Mouse (Mus musculus) hindbrain, embryonic 10.5 days (tissue): ENCODE measurements around the gene Ldlrad3. TPM values are rescaled to one million over a fixed set of nuclear protein-coding genes. Genes with fewer than 3 reads are reported as not detected.

Experiments
- DNase-seq: peaks from one replicate; pipeline ENCODE4 v3.0.0-alpha.2; 2017; ENCODE audit warnings: low spot score
- H3K27ac ChIP-seq: fragments of 300-500 bp; sonication (generic); 2 replicates; pipeline ENCODE4 v1.5.1; 2016; ENCODE audit warnings: mild to moderate bottlenecking, moderate library complexity
- H3K27me3 ChIP-seq: fragments of 300-500 bp; sonication (generic); 2 replicates; pipeline ENCODE4 v1.6.1; 2016; ENCODE audit warnings: mild to moderate bottlenecking; ENCODE audit not compliant: poor library complexity, insufficient read depth, severe bottlenecking
- H3K36me3 ChIP-seq: fragments of 300-500 bp; sonication (generic); 2 replicates; pipeline ENCODE4 v1.6.1; 2016; ENCODE audit warnings: mild to moderate bottlenecking, moderate library complexity
- H3K4me1 ChIP-seq: fragments of 300-500 bp; sonication (generic); replicated peaks from 2 replicates; pipeline ENCODE4 v1.6.1; 2016; ENCODE audit warnings: mild to moderate bottlenecking
- H3K4me3 ChIP-seq: fragments of 300-500 bp; sonication (generic); 2 replicates; pipeline ENCODE4 v1.5.1; 2016; ENCODE audit warnings: mild to moderate bottlenecking, moderate library complexity
- H3K9me3 ChIP-seq: fragments of 300-500 bp; sonication (generic); 2 replicates; pipeline ENCODE4 v1.6.1; 2016; ENCODE audit warnings: mild to moderate bottlenecking, moderate library complexity
- WGBS: fragments of 180-500 bp; shearing (Covaris S2); methylation state at CpG from one replicate; pipeline ENCODE4 v1.1.7; 2016; 5-methylcytosine and 5-hydroxymethylcytosine counted together
- polyA plus RNA-seq: library from polyadenylated mRNA; unstranded; fragments of >200 nt; fragmentation: Nextera tagmentation; extraction: Ambion mirVana; gene quantifications from 2 replicates; pipeline ENCODE4 v1.2.1, GENCODE M21; 2016

The Ldlrad3 gene
- polyA plus RNA-seq, 1 experiment from 2014 or later = 55.9 TPM

DNA sequence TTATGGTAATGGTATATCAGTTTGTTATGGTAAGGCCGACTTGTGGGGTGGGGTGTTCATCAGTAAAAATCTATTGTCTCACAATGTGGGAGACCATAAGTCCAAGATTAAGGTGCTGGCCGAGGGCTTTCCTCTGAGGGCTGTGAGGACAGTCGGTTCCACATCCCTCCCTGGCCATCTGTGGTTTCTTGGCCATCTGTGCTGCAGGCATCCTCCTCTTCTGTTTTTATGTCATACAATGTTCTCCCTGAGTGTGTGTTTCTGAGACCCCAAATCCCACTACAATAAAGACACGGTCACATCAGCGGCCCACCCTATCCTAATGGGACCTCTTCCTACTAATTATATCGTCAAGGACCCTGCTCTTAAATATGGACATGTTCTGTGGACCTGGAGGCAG lies 133.8 kb downstream of the Ldlrad3 start:
- Histone ChIP-seq H3K36me3 (peaks cover 37% of the 10 kb centered on the region), H3K4me3 (no peak overlapping the region), H3K27me3 (no peaks in the 10 kb centered on the region), H3K4me1 (peaks cover 42% of the 10 kb centered on the region), H3K27ac (no peak overlapping the region), H3K9me3 (no peaks in the 10 kb centered on the region)
- WGBS = 89% methylated on average over 6 of the region's 6 CpGs
- DNase-seq = no peak

DNA sequence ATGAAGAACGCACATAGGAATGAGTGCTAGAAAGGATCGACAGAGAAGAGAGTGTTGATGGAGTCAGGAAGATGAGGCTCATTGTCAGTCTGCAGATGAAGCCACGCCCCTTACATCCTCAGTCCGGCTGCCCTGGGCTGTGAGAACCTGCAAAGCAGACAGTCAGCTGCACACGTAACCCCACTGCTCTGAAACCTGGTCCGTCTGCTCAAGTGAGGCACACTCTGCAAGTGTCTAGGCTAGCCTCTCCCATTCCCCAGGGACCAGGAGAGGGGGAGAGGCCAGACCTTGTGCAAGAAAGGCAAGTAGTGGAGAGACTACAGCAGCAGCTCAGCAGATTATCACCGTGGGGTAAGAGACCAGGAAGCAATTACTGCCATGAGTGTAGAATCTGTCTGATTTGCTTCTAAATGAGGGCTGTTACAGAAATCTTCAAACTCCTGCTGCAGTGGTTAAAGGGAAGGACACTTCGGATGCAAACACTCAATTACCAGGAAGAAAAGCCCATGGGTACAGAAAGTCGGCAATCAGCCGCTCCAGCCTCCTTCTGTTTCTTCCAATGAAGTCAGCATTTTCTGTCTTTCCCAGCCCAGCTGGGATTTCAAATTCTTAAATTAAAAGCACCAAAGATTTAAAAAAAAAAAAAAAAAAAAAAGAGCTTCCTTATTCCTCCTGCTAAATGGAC lies 136.2 kb downstream of the Ldlrad3 start:
- no peaks in the 10 kb centered on the region for H3K27me3 ChIP-seq
- peak overlapping the region; percentile 66; the same call in 1 of the 2 replicates for H3K27ac ChIP-seq
- no peak overlapping the region for H3K4me3 ChIP-seq
- 74% methylated on average over 10 of the region's 10 CpGs for WGBS
- no peaks in the 10 kb centered on the region for H3K9me3 ChIP-seq
- peaks cover 42% of the 10 kb centered on the region for H3K4me1 ChIP-seq
- DNase-seq = no peak
- peaks cover 26% of the 10 kb centered on the region for H3K36me3 ChIP-seq

DNA sequence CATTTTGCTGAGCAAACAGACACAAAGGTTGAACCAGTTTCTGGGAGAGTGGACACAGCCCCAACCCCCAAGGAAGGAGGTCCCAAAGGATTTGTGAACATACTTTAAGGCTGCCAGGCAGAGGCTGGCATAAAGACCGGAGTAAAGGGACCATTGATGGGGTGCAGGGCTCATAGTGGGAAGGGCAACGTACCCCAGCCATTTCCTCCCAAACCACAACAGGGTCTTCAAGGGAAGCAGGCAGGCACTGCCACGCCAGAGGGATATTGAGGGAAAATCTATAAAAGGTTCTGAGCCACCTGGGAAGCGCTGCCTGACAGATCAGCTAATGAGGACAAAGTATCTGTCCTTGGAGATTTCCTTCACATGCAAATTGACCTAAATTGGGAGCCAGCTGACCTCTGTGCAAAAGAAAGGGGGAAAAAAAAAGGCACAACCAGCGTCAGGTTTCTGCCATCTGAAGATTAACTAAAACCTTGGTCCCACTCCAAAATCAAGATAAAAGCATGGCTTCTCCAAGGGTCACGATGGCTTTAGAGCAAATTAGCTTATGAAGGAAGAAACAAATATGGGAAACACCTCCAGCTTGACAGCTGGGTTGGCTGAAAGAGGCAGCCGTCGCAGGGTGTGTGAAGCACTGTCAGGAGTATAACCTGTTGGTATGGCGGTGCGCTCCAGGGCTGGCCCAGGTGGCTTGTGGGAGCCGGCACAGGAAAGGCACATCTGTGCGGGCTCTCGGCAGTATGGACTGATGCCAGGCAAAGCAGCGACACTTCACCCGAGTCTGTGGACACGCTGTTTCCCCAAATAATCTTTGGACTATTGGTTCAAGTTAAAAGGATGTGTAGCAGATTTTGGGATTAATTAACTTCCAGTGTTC lies 137.6 kb downstream of the Ldlrad3 start:
- H3K9me3 ChIP-seq = no peaks in the 10 kb centered on the region
- 75% methylated on average over 16 of the region's 16 CpGs for whole genome bisulfite sequencing
- H3K4me3 ChIP-seq = no peak overlapping the region
- no peaks in the 10 kb centered on the region for H3K27me3 ChIP-seq
- peaks cover 42% of the 10 kb centered on the region for H3K4me1 ChIP-seq
- peaks cover 16% of the 10 kb centered on the region for H3K36me3 ChIP-seq
- no peak overlapping the region for H3K27ac ChIP-seq
- DNase-seq = no peak

GRCm38 (mm10) chr2:102046481-102046880 lies 139.7 kb downstream of the Ldlrad3 start:
- H3K4me1 ChIP-seq = peaks cover 31% of the 10 kb centered on the region
- peaks cover 16% of the 10 kb centered on the region for H3K36me3 ChIP-seq
- no peaks in the 10 kb centered on the region for H3K9me3 ChIP-seq
- WGBS = 94% methylated on average over 7 of the region's 7 CpGs
- H3K27me3 ChIP-seq = no peaks in the 10 kb centered on the region
- H3K4me3 ChIP-seq = no peak overlapping the region
- DNase-seq = no peak
- no peak overlapping the region for H3K27ac ChIP-seq

- no peak for DNase-seq
- H3K4me3 ChIP-seq = no peak overlapping the region
- H3K27ac ChIP-seq = no peak overlapping the region
- H3K4me1 ChIP-seq = peaks cover 34% of the 10 kb centered on the region
- 90% methylated on average over 5 of the region's 5 CpGs for WGBS
- H3K9me3 ChIP-seq = no peaks in the 10 kb centered on the region
- peaks cover 7% of the 10 kb centered on the region; the same call in 1 of the 2 replicates for H3K36me3 ChIP-seq
- no peaks in the 10 kb centered on the region for H3K27me3 ChIP-seq
Observed at GRCm38 (mm10) chr2:102040456-102040855, 145.7 kb downstream of the Ldlrad3 start.

GRCm38 (mm10) chr2:102040011-102040410 lies 146.2 kb downstream of the Ldlrad3 start:
- H3K27ac ChIP-seq = no peak overlapping the region
- no peaks in the 10 kb centered on the region for H3K27me3 ChIP-seq
- WGBS = 94% methylated on average over 2 of the region's 2 CpGs
- no peak for DNase-seq
- peaks cover 7% of the 10 kb centered on the region; the same call in 1 of the 2 replicates for H3K36me3 ChIP-seq
- H3K4me1 ChIP-seq = peaks cover 34% of the 10 kb centered on the region
- no peak overlapping the region for H3K4me3 ChIP-seq
- no peaks in the 10 kb centered on the region for H3K9me3 ChIP-seq

DNA sequence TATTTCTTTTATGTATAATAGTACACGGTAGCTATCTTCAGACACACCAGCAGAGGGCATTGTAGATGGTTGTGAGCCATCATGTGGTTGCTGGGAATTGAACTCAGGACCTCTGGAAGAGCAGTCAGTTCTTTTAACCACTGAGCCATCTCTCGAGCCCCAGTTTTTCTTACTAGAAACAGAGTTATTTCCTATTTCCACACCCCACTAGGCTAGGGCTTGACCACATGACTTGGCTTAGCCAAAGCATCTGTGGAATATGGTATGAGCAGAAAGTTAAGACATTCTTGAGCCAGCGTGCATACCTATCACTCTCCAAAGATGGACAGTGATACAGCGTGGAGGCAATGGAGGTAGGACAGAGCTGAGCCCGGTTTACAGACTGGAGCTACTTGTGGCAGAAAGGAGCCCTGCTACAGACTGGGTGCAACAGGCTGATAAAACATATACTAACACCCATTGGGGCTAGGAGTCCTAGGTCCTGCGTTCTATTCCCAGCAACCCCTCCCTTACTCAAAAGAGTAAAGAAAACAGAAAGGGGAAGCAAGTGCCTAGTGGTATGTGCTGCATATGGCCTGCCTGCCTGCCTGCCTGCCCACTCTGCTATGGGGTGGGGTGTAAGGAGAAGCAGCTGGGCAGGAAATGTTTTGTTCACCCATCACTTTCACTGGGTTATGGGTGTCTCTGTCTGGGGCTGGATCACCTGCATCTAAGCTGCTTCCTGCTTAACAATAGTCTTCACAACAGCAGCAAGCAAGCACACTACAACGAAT lies 147.1 kb downstream of the Ldlrad3 start:
- Histone ChIP-seq H3K36me3 (peaks cover 7% of the 10 kb centered on the region; the same call in 1 of the 2 replicates), H3K9me3 (no peaks in the 10 kb centered on the region), H3K27me3 (no peaks in the 10 kb centered on the region), H3K4me3 (no peak overlapping the region), H3K4me1 (peaks cover 34% of the 10 kb centered on the region), H3K27ac (0 out of 2 replicates have a peak overlapping the region, but pooled peaks have one; percentile 2)
- 91% methylated on average over 7 of the region's 7 CpGs for WGBS
- no peak for DNase-seq

DNA sequence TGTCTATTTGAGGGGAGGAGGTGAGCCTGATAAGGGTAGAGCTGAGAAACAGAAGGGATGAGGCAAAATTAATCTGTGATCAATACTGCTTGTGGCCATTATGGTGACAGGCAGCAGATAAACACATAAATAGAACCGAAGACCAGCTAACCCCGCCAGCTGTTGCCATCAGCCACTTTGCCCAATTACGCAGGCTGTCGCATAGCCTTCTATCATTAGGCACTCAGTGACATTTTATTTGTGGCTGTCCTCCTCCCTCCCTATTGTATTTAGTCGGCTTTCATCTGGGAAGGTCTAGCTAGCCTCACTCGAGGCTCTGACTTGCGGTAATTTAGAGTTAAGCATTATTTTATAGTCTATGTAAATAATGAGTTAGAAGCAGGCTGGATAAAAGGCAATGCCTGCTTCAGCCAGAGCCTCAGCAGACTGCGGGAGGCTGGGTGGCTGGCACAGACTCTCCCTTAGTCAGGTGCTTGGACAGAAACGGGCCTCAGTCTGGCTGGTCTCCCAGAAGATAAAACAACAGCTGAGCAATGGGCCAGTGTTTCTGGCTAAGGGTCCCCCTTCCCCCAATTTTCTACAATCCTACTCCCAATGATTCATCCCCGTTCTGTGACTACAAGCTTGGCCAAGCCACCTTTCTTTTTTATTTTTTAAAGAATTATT lies 147.8 kb downstream of the Ldlrad3 start:
- Histone ChIP-seq H3K4me1 (peaks cover 41% of the 10 kb centered on the region), H3K27me3 (no peaks in the 10 kb centered on the region), H3K27ac (no peak overlapping the region), H3K9me3 (no peaks in the 10 kb centered on the region), H3K4me3 (no peak overlapping the region), H3K36me3 (peaks cover 7% of the 10 kb centered on the region; the same call in 1 of the 2 replicates)
- WGBS = 62% methylated on average over 10 of the region's 10 CpGs
- peak; percentile 26 for DNase-seq

DNA sequence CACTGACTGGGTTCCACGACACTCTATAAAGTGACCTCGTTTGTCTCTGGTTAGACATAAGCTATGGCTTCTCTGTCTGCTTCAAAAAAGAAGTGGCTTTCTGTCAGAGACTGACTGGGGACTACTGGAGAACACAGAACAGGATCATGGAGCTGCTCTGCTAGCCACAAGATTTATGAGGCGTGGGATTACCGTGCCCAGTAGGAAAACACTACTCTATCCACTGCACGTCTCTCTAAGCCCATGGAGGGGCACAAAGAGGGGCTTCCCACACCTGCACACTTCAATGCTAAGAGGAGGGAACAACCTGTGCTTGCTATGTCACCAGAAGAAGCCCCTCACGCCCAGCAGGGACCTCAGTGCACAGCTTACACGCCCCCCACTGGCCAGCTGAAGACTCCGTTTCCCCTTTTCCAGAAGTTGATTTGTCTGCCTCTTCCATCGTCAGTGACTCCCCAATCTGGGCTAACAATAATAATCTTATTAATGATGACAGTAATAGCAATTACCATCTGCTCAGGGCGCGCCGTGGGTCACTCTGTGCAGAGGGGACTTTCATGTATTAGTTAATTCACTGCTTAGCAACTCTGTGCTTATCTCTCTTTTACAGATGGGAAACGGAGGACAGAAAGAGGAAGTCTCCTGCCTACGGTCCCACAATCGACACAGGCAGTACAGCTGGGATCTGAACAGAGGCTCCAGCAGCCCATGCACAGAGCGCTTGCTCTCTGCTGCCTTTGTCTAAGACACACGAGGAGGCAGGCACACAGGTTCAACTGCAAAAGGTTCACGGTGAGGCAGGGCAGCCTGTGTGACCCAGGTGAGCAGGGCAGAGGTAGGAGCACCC lies 149.3 kb downstream of the Ldlrad3 start:
- H3K4me1 ChIP-seq = peaks cover 46% of the 10 kb centered on the region
- peaks cover 10% of the 10 kb centered on the region; the same call in 1 of the 2 replicates for H3K36me3 ChIP-seq
- no peaks in the 10 kb centered on the region for H3K9me3 ChIP-seq
- no peak overlapping the region for H3K4me3 ChIP-seq
- H3K27me3 ChIP-seq = no peaks in the 10 kb centered on the region
- peak overlapping the region; percentile 80 for H3K27ac ChIP-seq
- 78% methylated on average over 18 of the region's 18 CpGs for WGBS
- DNase-seq = no peak

GRCm38 (mm10) chr2:102034513-102034879 lies 151.7 kb downstream of the Ldlrad3 start:
- H3K4me1 ChIP-seq = peaks cover 47% of the 10 kb centered on the region

DNA sequence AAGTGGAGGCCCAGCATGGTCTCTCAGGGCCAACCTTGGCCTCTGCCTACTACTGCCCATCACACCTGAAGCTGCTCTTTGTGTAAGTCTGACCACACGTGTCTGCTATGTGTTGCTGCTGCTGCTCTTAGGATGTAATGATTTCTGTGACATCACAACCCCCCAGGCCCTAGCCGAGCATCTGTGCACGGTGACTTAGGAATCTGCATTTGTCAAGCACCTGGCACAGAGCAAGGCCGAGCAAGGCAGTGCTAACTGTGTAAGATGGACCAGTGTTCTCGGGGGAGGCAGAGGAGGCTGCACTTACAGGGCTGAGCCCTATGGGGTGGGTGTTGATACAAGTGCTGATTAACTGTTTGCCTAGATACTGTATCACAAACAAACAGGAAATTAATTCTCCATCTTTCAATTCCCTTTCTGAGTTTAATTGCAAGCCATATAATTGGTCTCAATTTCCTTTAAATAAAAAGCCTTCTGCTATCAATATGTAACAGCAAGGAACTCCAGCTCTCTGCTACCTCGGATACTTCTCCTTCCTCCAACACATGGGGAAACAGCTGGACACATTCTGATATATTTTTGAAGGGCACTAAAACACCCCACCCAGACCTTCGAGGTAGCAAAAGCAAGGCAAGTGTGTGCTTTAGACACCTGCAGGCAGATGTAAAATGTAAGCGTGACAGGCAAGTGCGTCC lies 152.2 kb downstream of the Ldlrad3 start:
- no peak for DNase-seq
- 0 out of 2 replicates have a peak overlapping the region, but pooled peaks have one; percentile 24 for H3K27ac ChIP-seq
- peaks cover 46% of the 10 kb centered on the region for H3K4me1 ChIP-seq
- 0 out of 2 replicates have a peak, but pooled peaks cover 4% of the 10 kb centered on the region for H3K36me3 ChIP-seq
- H3K27me3 ChIP-seq = no peaks in the 10 kb centered on the region
- no peaks in the 10 kb centered on the region for H3K9me3 ChIP-seq
- WGBS = 75% methylated on average over 9 of the region's 9 CpGs
- H3K4me3 ChIP-seq = no peak overlapping the region

More at GRCm38 (mm10) chr2:102034513-102034879, 151.7 kb downstream of the Ldlrad3 start:
- H3K4me3 ChIP-seq = no peak overlapping the region
- 0 out of 2 replicates have a peak, but pooled peaks cover 4% of the 10 kb centered on the region for H3K36me3 ChIP-seq
- H3K27me3 ChIP-seq = no peaks in the 10 kb centered on the region
- no peak for DNase-seq
- no peaks in the 10 kb centered on the region for H3K9me3 ChIP-seq
- H3K27ac ChIP-seq = no peak overlapping the region
- 85% methylated on average over 11 of the region's 11 CpGs for WGBS
